Mouse (Mus musculus) large intestine, adult 2 months (tissue): ENCODE results near the gene Cfdp1. TPM values are rescaled to one million over a fixed set of nuclear protein-coding genes. Genes with fewer than 3 reads are reported as not detected.

ENCODE experiments used
- DNase-seq: peaks from one replicate; pipeline ENCODE4 v3.0.0-alpha.2; 2012; ENCODE audit warnings: low read depth, low spot score
- WGBS: fragments of 180-500 bp; shearing (Covaris S2); methylation state at CpG from one replicate; pipeline ENCODE4 v1.1.7; 2018; 5-methylcytosine and 5-hydroxymethylcytosine counted together
- polyA plus RNA-seq: library from polyadenylated mRNA; depleted of rRNA; stranded (reverse); fragments of >200 nt; gene quantifications from 2 replicates; pipeline ENCODE4 v1.2.3, GENCODE M21; 2012

Cfdp1 gene
- polyA plus RNA-seq, 1 experiment = 5.7 TPM

GRCm38 (mm10) chr8:111775766-111776165 lies 78.3 kb downstream of the Cfdp1 start:
- WGBS = 92% methylated on average over 6 of the region's 6 CpGs
- no peak for DNase-seq

GRCm38 (mm10) chr8:111773476-111773875 lies 80.6 kb downstream of the Cfdp1 start:
- WGBS = 96% methylated on average over 5 of the region's 5 CpGs
- no peak for DNase-seq

GRCm38 (mm10) chr8:111773057-111773456 lies 81.0 kb downstream of the Cfdp1 start:
- DNase-seq = no peak
- WGBS = 91% methylated on average over 7 of the region's 7 CpGs

- WGBS = 62% methylated on average over 9 of the region's 9 CpGs
- DNase-seq = no peak
These were observed 82.0 kb downstream of the Cfdp1 start for GRCm38 (mm10) chr8:111772083-111772482.

- WGBS = 89% methylated on average over 6 of the region's 6 CpGs
- DNase-seq = no peak
These were observed 82.5 kb downstream of the Cfdp1 start for GRCm38 (mm10) chr8:111771625-111772020.

GRCm38 (mm10) chr8:111770958-111771624 lies 83.0 kb downstream of the Cfdp1 start:
- 84% methylated on average over 5 of the region's 5 CpGs for WGBS

GRCm38 (mm10) chr8:111769764-111770428 lies 84.2 kb downstream of the Cfdp1 start:
- WGBS = 62% methylated on average over 12 of the region's 12 CpGs
- DNase-seq = no peak

More at GRCm38 (mm10) chr8:111770958-111771624, 83.0 kb downstream of the Cfdp1 start:
- no peak for DNase-seq

GRCm38 (mm10) chr8:111769296-111769695 lies 84.8 kb downstream of the Cfdp1 start:
- no peak for DNase-seq
- WGBS = 43% methylated on average over 15 of the region's 15 CpGs

- WGBS = 81% methylated on average over 6 of the region's 6 CpGs
- no peak for DNase-seq
These were observed 85.4 kb downstream of the Cfdp1 start for GRCm38 (mm10) chr8:111768651-111769050.

GRCm38 (mm10) chr8:111765616-111766015 lies 88.5 kb downstream of the Cfdp1 start:
- 81% methylated on average over 4 of the region's 4 CpGs for WGBS
- DNase-seq = no peak

- 97% methylated on average over 9 of the region's 9 CpGs for WGBS
- no peak for DNase-seq
These were observed 89.0 kb downstream of the Cfdp1 start for GRCm38 (mm10) chr8:111765096-111765495.

- 87% methylated on average over 13 of the region's 13 CpGs for WGBS
- no peak for DNase-seq
These were observed 93.4 kb downstream of the Cfdp1 start for GRCm38 (mm10) chr8:111760708-111761107.

GRCm38 (mm10) chr8:111758817-111759216 lies 95.3 kb downstream of the Cfdp1 start:
- DNase-seq = no peak
- 48% methylated on average over 5 of the region's 5 CpGs for WGBS

- DNase-seq = no peak
- 89% methylated on average over 9 of the region's 9 CpGs for WGBS
These were observed 96.5 kb downstream of the Cfdp1 start for GRCm38 (mm10) chr8:111757599-111757998.

GRCm38 (mm10) chr8:111754736-111755135 lies 99.4 kb downstream of the Cfdp1 start:
- 82% methylated on average over 6 of the region's 6 CpGs for WGBS
- DNase-seq = no peak

GRCm38 (mm10) chr8:111754088-111754487 lies 100.0 kb downstream of the Cfdp1 start:
- no peak for DNase-seq
- WGBS = 44% methylated on average over 2 of the region's 2 CpGs

- WGBS = 63% methylated on average over 6 of the region's 6 CpGs
- DNase-seq = no peak
These were observed 105.3 kb downstream of the Cfdp1 start for GRCm38 (mm10) chr8:111748766-111749165.

- no peak for DNase-seq
These were observed 106.0 kb downstream of the Cfdp1 start for GRCm38 (mm10) chr8:111747866-111748649.

GRCm38 (mm10) chr8:111746582-111747465 lies 107.3 kb downstream of the Cfdp1 start:
- 46% methylated on average over 13 of the region's 13 CpGs for WGBS
- DNase-seq = no peak

More at GRCm38 (mm10) chr8:111747866-111748649, 106.0 kb downstream of the Cfdp1 start:
- WGBS = 41% methylated on average over 8 of the region's 8 CpGs
